Mouse (Mus musculus): ENCODE results near the gene Atp6v0c. TPM values are rescaled to one million over a fixed set of nuclear protein-coding genes. Genes with fewer than 3 reads are reported as not detected.

Gene Atp6v0c
- polyA plus RNA-seq, 1 experiment from 2014 or later, result 1,028 TPM

DNA sequence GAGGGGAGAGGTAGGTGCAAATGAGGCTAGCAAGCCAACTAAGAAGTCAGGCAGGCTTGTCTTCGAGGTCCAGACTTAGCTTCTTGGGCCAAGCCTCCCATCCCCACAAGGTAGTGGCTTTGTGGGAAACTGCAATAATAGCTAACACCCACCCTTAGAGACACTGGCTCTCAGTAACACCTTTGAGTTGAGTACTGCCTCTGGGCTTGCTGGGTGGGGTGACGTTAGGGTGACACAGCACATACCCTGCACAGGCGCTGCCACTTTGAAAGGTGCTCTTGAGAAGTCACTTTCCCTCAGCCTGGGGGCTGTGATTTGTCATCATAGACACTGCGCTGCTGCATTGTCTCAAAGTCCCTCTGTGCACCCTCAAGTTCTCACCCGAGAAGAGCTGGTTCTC lies 24.3 kb upstream of the Atp6v0c start:
- no peak overlapping the region for H3K27ac ChIP-seq
- H3K27me3 ChIP-seq, result no peaks in the 10 kb centered on the region
- H3K4me3 ChIP-seq, result no peak overlapping the region
- H3K4me2 ChIP-seq, result no peak overlapping the region
- no peak for ATAC-seq (ENCODE audit: low FRiP score)
- H3K9ac ChIP-seq, result no peak overlapping the region
- peaks cover 3% of the 10 kb centered on the region; the same call in 1 of the 2 replicates for H3K36me3 ChIP-seq
- no peaks in the 10 kb centered on the region for H3K9me3 ChIP-seq
- H3K4me1 ChIP-seq (replicated peaks), result peaks cover 11% of the 10 kb centered on the region
- WGBS, result 90% methylated on average over 5 of the region's 5 CpGs

- 89% methylated on average over 8 of the region's 8 CpGs for WGBS
- ATAC-seq (ENCODE audit: low FRiP score), result no peak
- Histone ChIP-seq H3K9me3 (no peaks in the 10 kb centered on the region), H3K4me2 (no peak overlapping the region), H3K4me1 (replicated peaks) (peaks cover 11% of the 10 kb centered on the region), H3K27me3 (no peaks in the 10 kb centered on the region), H3K9ac (no peak overlapping the region), H3K36me3 (peaks cover 7% of the 10 kb centered on the region; the same call in 1 of the 2 replicates), H3K4me3 (no peak overlapping the region), H3K27ac (no peak overlapping the region)
These were observed 23.8 kb upstream of the Atp6v0c start for GRCm38 (mm10) chr17:24193268-24193667.

GRCm38 (mm10) chr17:24192848-24193247 lies 23.3 kb upstream of the Atp6v0c start:
- ATAC-seq (ENCODE audit: low FRiP score), result no peak
- WGBS, result 91% methylated on average over 8 of the region's 8 CpGs
- peaks cover 10% of the 10 kb centered on the region; the same call in 1 of the 2 replicates for H3K36me3 ChIP-seq
- H3K27ac ChIP-seq, result no peak overlapping the region
- no peak overlapping the region for H3K4me3 ChIP-seq
- H3K4me1 ChIP-seq (replicated peaks), result peaks cover 11% of the 10 kb centered on the region
- no peak overlapping the region for H3K9ac ChIP-seq
- no peaks in the 10 kb centered on the region for H3K9me3 ChIP-seq
- no peaks in the 10 kb centered on the region for H3K27me3 ChIP-seq
- H3K4me2 ChIP-seq, result no peak overlapping the region

- Histone ChIP-seq H3K9me3 (no peaks in the 10 kb centered on the region), H3K27ac (no peak overlapping the region), H3K27me3 (no peaks in the 10 kb centered on the region), H3K36me3 (peaks cover 13% of the 10 kb centered on the region; the same call in 1 of the 2 replicates), H3K9ac (no peak overlapping the region), H3K4me3 (no peak overlapping the region), H3K4me1 (replicated peaks) (0 out of 2 replicates have a peak, but pooled peaks cover 6% of the 10 kb centered on the region), H3K4me2 (no peak overlapping the region)
- ATAC-seq (ENCODE audit: low FRiP score), result no peak
- 88% methylated on average over 4 of the region's 4 CpGs for WGBS
These were observed 22.0 kb upstream of the Atp6v0c start for GRCm38 (mm10) chr17:24191481-24191880.

DNA sequence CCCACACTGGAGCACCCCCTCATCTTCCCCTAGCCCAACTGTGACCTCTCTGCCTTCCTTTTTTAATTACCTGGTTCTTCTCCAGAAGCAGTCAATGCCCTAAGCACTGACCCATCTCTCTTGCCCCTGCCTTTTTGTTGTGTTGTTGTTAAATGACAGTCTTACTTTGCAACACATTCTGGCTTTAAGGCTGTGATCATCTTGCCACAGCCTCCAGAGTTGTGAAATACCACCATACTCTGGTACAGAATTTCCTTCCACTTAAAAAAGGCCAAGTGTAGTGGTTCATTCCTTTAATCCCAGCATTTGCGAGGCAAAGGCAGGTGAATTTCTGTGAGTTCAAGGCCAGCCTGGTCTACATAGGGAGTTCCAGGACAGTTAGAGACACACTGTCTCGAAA lies 21.4 kb upstream of the Atp6v0c start:
- Histone ChIP-seq H3K4me1 (replicated peaks) (0 out of 2 replicates have a peak, but pooled peaks cover 6% of the 10 kb centered on the region), H3K4me3 (no peak overlapping the region)
- ATAC-seq (ENCODE audit: low FRiP score), result no peak

GRCm38 (mm10) chr17:24174259-24174658 lies 4.8 kb upstream of the Atp6v0c start:
- ATAC-seq (ENCODE audit: low FRiP score), result no peak
- WGBS, result 80% methylated on average over 3 of the region's 3 CpGs
- H3K4me1 ChIP-seq (replicated peaks), result peaks cover 11% of the 10 kb centered on the region
- H3K4me2 ChIP-seq, result no peak overlapping the region
- H3K9me3 ChIP-seq, result no peaks in the 10 kb centered on the region
- no peak overlapping the region for H3K4me3 ChIP-seq
- no peak overlapping the region for H3K9ac ChIP-seq
- 0 out of 2 replicates have a peak, but pooled peaks cover 7% of the 10 kb centered on the region for H3K27me3 ChIP-seq
- H3K36me3 ChIP-seq, result peaks cover 3% of the 10 kb centered on the region; the same call in 1 of the 2 replicates
- no peak overlapping the region for H3K27ac ChIP-seq

More for the DNA sequence above, 21.4 kb upstream of the Atp6v0c start:
- H3K27me3 ChIP-seq, result no peaks in the 10 kb centered on the region
- H3K9me3 ChIP-seq, result no peaks in the 10 kb centered on the region
- no peak overlapping the region for H3K9ac ChIP-seq
- WGBS, result 90% methylated on average over 2 of the region's 2 CpGs
- no peak overlapping the region for H3K27ac ChIP-seq
- H3K36me3 ChIP-seq, result peaks cover 18% of the 10 kb centered on the region
- H3K4me2 ChIP-seq, result no peak overlapping the region

- Histone ChIP-seq H3K9ac (no peak overlapping the region), H3K9me3 (no peaks in the 10 kb centered on the region), H3K4me1 (replicated peaks) (peaks cover 11% of the 10 kb centered on the region), H3K27me3 (0 out of 2 replicates have a peak, but pooled peaks cover 7% of the 10 kb centered on the region), H3K36me3 (no peaks in the 10 kb centered on the region), H3K27ac (no peak overlapping the region; the same call in 1 of the 2 replicates), H3K4me3 (no peak overlapping the region), H3K4me2 (no peak overlapping the region)
- WGBS, result 7% methylated on average over 3 of the region's 3 CpGs
- no peak for ATAC-seq (ENCODE audit: low FRiP score)
These were observed 3.9 kb upstream of the Atp6v0c start for GRCm38 (mm10) chr17:24173423-24173822.

DNA sequence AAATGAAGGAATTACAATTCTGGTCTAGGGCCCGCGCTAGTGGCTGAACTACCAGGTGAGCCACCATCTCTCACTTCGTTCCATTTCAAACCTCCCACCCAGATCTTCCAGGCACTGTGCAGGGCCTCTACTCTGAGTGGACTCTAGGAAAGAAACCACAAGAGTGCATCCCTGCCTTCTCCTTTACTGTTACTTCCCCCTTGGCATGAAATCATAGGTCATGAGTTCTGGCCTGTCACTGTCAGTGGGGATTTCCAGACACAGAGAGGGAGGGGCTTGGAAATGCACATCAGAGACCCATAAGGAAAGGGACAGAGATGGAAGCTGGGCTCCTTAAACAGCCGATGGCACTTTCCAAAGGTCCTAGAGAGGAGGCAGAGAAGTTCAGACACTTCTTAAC lies 2.2 kb upstream of the Atp6v0c start:
- Histone ChIP-seq H3K27ac (no peak overlapping the region), H3K4me3 (no peak overlapping the region), H3K9ac (no peak overlapping the region), H3K9me3 (no peaks in the 10 kb centered on the region), H3K4me1 (replicated peaks) (peaks cover 28% of the 10 kb centered on the region), H3K4me2 (no peak overlapping the region), H3K27me3 (0 out of 2 replicates have a peak, but pooled peaks cover 7% of the 10 kb centered on the region), H3K36me3 (peaks cover 10% of the 10 kb centered on the region)
- 87% methylated on average over 4 of the region's 4 CpGs for WGBS
- ATAC-seq (ENCODE audit: low FRiP score), result no peak

- no peaks in the 10 kb centered on the region for H3K9me3 ChIP-seq
- H3K27me3 ChIP-seq, result 0 out of 2 replicates have a peak, but pooled peaks cover 7% of the 10 kb centered on the region
- peaks cover 33% of the 10 kb centered on the region for H3K4me1 ChIP-seq (replicated peaks)
- H3K9ac ChIP-seq, result no peak overlapping the region
- peak overlapping the region; percentile 80; the same call in 1 of the 2 replicates for H3K4me2 ChIP-seq
- no peak for ATAC-seq (ENCODE audit: low FRiP score)
- H3K27ac ChIP-seq, result no peak overlapping the region
- 0 out of 2 replicates have a peak overlapping the region, but pooled peaks have one; percentile 98 for H3K4me3 ChIP-seq
- WGBS, result 86% methylated on average over 5 of the region's 5 CpGs
- H3K36me3 ChIP-seq, result peaks cover 14% of the 10 kb centered on the region
These were observed 1.2 kb upstream of the Atp6v0c start for GRCm38 (mm10) chr17:24170729-24171128.

DNA sequence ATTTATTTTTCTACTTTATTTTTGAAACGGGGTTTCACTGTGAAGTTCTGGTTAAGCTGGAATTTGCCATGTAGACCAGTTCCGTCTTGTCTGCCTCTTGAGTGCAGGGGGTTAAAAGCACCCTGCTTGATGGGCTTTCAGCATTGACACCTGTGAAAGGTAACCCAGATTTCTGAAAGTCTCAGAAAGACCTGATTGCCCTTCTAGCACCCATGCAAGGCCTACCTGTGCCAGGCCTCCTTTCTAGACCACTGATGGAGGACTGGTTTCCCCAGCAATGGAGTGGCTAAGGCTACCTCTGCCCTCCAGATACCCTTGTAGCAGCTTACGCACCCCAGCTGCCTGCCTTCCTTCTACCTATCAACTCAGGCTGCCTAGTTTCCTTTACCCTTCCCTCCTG lies 623 bp upstream of the Atp6v0c start:
- no peak for ATAC-seq (ENCODE audit: low FRiP score)
- WGBS, result 65% methylated on average over 3 of the region's 3 CpGs

DNA sequence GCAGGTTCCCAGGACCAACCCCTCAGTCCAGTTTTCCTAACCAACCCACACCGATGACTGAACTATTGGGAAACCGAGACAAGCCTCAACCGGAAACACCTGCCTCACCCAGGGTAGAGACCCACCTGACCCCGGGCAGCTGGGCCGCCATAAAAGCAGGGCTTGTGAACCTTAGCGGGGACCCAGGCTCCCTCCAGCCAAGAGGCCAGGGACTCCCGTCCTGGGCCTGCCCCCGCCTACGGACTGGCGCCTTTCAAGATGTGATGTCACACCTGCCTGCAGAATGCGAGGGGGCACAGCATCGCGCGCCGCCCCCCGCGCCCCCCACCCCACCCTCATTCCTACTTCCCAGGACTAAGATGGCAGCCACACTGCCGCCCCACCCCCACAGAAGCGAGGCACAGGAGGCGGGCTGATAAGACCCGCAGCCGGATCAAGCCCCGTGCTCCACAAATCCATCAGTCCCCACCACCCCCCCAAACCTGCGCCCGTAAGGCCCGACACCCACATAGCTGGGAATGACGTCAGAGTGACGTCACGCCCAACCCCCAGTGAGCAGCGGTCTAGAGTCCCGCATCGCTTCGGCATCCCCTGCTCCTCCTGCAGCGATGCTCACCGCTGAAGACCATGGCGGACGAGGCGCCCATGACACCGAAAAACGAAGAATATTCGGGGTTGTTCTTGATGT lies 768 bp downstream of the Atp6v0c start:
- Histone ChIP-seq H3K4me2 (peak overlapping the region; percentile 80), H3K9me3 (no peaks in the 10 kb centered on the region), H3K4me3 (peak overlapping the region; percentile 98), H3K36me3 (peaks cover 26% of the 10 kb centered on the region), H3K27me3 (0 out of 2 replicates have a peak, but pooled peaks cover 7% of the 10 kb centered on the region), H3K9ac (peak overlapping the region; percentile 92), H3K4me1 (replicated peaks) (peaks cover 45% of the 10 kb centered on the region), H3K27ac (peak overlapping the region; percentile 97)
- WGBS, result under 1% methylated on average over 38 of the region's 41 CpGs
- ATAC-seq (ENCODE audit: low FRiP score), result peak; percentile 72

More for the DNA sequence above, 623 bp upstream of the Atp6v0c start:
- Histone ChIP-seq H3K9ac (peak overlapping the region; percentile 92), H3K4me3 (peak overlapping the region; percentile 98), H3K4me2 (peak overlapping the region; percentile 80), H3K27me3 (0 out of 2 replicates have a peak, but pooled peaks cover 7% of the 10 kb centered on the region), H3K27ac (peak overlapping the region; percentile 97), H3K4me1 (replicated peaks) (peaks cover 38% of the 10 kb centered on the region), H3K36me3 (peaks cover 19% of the 10 kb centered on the region), H3K9me3 (no peaks in the 10 kb centered on the region)

DNA sequence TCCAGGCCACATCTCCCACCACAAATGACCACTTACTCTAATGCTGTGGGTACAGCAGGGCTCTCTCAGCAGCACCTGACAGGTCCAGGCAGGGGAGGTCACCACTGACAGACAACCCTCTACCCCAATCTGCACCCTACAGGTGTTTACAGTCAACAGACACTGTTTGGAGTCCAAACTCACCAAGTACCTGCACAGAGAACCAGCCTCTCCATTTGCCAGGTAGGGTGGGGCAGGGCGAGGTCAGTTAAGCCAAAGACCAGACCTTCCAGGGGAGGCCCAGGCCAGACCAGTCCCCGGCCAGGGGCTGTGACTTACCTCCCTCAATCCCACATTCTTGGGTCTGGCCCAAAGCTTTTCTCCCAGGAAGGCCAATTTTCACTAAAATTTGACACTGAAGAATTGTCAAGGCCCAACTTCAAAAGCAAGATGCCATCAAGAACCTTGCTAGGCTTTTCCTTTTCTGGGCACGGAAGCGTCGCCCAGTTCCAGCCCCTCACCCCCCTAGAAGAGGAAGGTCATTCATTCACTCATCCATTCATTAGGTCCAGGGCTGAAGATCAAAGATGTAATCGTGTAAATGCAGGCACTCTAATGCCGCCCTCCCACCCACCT lies 1.5 kb downstream of the Atp6v0c start:
- Histone ChIP-seq H3K27ac (peak overlapping the region; percentile 97), H3K9me3 (no peaks in the 10 kb centered on the region), H3K4me1 (replicated peaks) (peaks cover 44% of the 10 kb centered on the region), H3K4me3 (peak overlapping the region; percentile 98), H3K27me3 (0 out of 2 replicates have a peak, but pooled peaks cover 7% of the 10 kb centered on the region), H3K9ac (peak overlapping the region; percentile 92), H3K36me3 (peaks cover 26% of the 10 kb centered on the region), H3K4me2 (peak overlapping the region; percentile 80)
- 62% methylated on average over 7 of the region's 7 CpGs for WGBS
- ATAC-seq (ENCODE audit: low FRiP score), result no peak
